Mouse (Mus musculus) T-helper 1 cell (primary cell): Measurements from ENCODE around the gene Cenpu.
"Not testable (repeated sequence)": the region's sequence is repeated elsewhere in the genome, so short reads cannot be mapped to it uniquely, and the experiment has no call there.

Source experiments
- in situ Hi-C: fragments of 300-600 bp; cut with MboI, MseI; formaldehyde crosslinking; loops from one replicate; pipeline ENCODE4 v1.15.1; 2025; ENCODE audit warnings: high pct_unique_total_duplicates

Gene Cenpu

DNA sequence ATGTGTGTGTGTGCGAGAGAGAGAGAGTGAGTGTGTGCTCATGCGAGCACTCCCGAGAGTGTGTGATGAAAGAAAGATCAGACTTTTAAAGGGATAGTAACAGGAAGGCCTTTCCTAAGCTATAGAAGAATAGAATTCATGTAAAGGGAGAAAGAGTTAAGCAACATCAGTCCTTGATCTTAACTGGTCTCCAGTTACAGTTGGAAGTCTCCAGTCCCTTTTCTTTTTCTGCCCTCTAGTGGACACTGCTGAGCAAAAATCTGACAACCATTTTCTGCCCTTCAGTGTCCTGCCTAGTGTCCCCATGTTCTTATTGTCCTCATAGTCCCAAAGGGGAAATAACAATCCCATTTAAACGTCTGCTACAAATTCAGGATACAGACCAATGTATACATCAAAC, 4.6 kb upstream of the Cenpu start:
- in situ Hi-C loops, result loop anchor here (5.0 to 25.0 kb wide), 3 partner anchors 235 to 965 kb away; no protein-coding TSS in a partner anchor

DNA sequence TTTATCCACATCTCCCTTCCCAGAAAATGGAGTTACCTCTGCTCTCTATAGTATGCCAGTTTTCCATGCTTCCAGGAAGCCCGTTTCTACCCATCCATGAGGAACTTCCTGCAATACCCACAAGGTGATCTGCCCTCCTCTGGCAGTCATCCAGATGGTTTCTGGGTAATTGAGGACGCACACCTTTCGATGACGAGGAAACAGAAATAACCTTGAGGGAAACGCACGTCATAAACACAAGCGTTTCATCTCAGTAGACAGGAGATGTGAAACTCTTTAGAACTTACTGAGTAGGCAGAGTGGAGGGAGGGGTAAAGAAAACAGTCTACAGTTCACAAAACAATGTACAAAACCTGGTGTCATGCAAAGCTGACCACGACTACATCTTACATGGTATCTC, 1.8 kb upstream of the Cenpu start:
- in situ Hi-C loops, result no loop called here

DNA sequence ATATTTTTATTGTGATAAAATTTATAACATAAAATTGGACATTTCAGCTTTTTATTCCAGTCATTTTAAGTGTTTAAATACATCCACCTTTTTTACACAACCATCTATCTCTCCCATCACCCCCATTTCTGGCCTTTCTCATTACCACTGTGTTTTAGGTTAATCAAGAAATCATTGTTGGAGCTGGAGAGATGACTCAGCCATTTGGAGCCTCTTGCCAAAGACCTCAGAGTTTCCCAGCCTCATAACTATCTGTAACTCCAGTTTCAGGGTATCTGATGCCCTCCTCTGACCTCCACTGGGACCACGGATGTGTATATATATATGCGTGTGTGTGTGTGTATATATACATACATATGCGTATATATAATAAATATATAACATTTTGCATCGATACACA, 799 bp upstream of the Cenpu start:
- in situ Hi-C loops, result no loop called here

GRCm38 (mm10) chr8:46552441-46552765, 575 bp downstream of the Cenpu start:
- in situ Hi-C loops, result no loop called here

DNA sequence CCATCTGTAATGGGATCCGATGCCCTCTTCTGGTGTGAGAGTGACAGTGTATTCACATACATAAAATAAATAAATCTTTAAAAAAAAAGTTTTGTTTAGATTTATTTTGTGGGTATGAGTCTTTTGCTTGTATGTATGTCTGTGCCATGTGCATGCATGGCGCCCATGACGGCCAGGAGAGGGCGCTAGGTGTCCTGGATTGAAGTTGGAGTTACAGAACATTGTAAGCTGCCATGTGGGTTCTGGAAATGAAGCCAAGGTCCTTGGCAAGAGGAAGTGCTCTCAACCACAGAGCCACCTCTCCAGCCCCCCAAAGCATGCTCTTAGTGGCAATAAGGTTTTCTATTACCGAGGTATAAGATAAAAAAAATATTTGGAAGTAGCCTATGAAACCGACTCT, 7.6 kb downstream of the Cenpu start:
- in situ Hi-C loops, result loop anchor here (5.0 kb wide), 1 partner anchor 388 kb away; no protein-coding TSS in a partner anchor

DNA sequence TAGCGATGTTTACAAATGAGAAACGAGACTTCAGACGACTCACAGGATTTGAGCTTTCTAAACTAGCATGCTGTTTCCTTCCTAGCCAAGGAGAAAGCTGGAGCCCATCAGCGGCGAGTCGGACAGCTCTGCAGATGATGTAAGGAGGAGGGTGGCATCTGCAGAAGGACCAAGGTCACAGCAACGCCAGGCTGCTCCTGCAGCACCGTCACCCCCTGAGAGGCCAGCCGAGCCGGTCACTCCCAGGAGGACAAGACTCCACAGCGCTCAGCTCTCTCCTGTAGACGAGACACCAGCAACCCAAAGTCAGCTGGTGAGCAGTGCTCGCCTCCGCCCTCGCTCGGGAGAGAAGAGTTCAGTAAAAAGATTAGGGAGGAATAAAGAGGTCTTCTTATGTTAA, 10.5 kb downstream of the Cenpu start:
- in situ Hi-C loops, result no loop called here

GRCm38 (mm10) chr8:46566914-46567529, 15.2 kb downstream of the Cenpu start:
- in situ Hi-C loops, result no loop called here

- in situ Hi-C loops, result no loop called here
Observed at GRCm38 (mm10) chr8:46567946-46568345, 16.1 kb downstream of the Cenpu start.

- in situ Hi-C loops, result no loop called here
Observed at GRCm38 (mm10) chr8:46568942-46569341, 17.1 kb downstream of the Cenpu start.

DNA sequence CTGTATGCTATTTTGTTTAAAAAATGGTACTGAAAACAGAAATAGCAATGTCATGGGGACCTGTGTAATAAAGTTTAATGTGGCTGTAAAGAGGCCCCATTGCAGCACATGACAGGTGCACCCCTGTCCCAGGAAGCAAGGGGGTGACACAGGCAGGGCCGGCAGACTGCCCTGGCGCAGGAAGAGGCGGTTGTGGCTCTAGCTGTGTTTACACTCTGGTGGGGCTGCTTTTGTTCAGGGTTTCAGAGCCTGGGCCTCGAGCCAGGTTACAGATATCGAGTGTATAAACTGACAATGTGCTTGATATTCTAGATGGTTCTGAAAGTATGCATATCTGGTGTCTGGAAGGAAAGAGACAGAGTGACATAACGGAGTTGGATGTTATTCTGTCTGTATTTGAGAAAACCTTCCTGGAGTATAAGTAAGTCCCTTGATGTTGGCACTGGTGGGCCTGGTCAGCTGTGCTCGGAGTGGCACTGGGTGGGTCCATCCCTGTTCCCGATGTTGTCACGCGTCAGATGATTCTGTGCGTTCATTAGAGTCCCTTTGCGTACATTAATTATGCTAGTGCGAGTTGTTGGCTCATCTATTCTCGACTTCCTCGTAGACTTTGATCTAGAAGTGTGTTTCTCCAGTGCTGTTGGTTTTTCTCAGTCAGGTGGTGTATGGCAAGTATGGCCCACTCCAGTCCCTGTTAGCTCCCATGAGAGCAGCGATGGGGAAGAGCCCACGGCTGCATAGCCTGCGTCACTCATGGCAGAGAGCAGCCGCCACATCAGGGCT, 18.0 kb downstream of the Cenpu start:
- in situ Hi-C loops, result no loop called here

GRCm38 (mm10) chr8:46570673-46571072, 18.8 kb downstream of the Cenpu start:
- in situ Hi-C loops, result no loop called here

DNA sequence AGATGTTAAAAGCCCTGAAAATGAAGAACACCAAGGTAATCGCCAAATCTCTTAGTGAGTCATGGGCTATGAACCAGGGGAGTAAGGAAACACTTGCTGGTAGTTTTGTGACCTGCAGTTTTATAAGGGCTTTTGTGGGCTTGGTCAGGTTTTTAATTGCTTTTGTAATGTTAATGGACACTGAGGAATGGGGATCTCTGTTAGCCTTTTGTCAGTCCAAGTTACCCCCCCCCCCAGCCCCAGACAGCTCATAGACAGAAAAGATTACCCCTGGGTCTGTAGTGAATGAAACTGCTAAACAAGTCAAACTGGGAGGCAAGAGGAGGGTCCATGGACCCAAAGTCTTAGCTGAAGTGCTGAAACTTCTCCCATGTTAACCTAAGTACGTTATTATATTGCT, 21.6 kb downstream of the Cenpu start:
- in situ Hi-C loops, result no loop called here

- in situ Hi-C loops, result no loop called here
Observed at GRCm38 (mm10) chr8:46573964-46574363, 22.1 kb downstream of the Cenpu start.

- in situ Hi-C loops, result no loop called here
Observed at GRCm38 (mm10) chr8:46578794-46579193, 27.0 kb downstream of the Cenpu start.

DNA sequence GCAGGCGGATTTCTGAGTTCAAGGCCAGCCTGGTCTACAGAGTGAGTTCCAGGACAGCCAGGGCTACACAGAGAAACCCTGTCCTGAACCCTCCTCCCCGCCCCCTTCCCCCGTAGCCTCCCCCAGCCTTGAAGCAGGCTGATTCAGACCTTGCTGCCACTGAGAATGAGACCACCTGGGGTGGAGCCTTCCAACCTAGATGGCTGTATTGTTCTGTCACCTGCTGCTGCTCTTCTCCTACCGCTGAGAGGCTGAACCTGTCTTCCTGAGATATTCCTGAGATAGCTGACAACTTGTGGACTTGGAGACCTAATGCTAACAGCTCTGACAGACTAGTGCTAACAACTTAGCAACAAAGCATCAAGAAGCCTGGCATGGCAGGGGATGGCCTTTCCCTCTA, 32.5 kb downstream of the Cenpu start:
- in situ Hi-C loops, result not testable (repeated sequence)

DNA sequence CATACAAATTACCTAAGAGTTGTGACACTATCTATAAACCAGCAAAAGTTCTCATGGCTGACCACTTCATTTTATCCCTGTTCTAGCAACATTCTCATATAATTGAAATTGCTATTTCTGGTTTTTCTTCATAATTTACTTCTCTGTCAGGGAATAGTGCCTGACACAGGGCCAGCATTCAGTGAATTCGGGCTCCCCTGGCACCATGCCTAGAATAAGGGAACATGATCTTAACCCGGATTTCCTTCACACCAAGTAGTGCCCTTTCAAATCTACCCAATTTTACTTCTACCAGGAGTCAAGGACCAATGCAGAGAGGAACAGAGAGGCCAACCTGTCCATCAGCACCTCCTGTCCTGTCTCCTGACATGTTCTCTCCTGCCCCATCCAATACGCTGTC, 33.7 kb downstream of the Cenpu start:
- in situ Hi-C loops, result no loop called here

DNA sequence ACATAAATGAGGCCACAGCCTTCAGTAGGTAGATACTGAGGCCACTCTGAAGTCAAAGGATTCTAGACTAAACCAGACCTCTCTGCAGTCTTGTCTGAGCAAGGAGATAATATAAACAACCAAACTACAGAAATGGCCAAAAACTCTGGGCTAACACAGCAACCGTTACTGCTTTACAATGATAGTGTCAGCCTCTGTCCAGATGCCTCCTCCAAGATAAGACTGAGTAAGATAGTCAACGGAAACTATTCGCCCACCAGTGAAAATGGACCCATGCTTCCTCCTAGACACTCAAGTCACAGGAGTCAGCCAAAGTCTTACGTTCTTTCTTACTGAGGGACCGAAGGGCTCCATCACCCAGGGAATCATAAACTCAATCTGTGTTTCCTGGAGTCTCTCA, 36.1 kb downstream of the Cenpu start:
- in situ Hi-C loops, result no loop called here

DNA sequence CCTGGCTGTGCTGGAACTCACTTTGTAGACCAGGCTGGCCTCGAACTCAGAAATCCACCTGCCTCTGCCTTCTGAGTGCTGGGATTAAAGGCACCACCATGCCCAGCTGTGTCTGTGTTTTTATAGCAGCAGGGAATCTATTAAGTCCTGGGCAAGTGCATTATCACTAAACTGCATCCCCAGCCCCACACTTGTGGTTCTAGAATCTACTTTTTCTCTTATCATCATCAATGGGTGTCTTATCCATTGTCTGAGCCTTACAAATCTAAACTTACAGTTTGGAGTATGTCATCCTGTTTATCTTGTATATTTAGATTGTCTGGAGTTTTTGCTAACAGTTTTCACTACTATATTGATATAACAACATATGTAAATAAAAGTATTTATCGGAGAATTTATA, 36.8 kb downstream of the Cenpu start:
- in situ Hi-C loops, result no loop called here

- in situ Hi-C loops, result no loop called here
Observed at GRCm38 (mm10) chr8:46593067-46593466, 41.2 kb downstream of the Cenpu start.

- in situ Hi-C loops, result no loop called here
Observed at GRCm38 (mm10) chr8:46593772-46594171, 41.9 kb downstream of the Cenpu start.

DNA sequence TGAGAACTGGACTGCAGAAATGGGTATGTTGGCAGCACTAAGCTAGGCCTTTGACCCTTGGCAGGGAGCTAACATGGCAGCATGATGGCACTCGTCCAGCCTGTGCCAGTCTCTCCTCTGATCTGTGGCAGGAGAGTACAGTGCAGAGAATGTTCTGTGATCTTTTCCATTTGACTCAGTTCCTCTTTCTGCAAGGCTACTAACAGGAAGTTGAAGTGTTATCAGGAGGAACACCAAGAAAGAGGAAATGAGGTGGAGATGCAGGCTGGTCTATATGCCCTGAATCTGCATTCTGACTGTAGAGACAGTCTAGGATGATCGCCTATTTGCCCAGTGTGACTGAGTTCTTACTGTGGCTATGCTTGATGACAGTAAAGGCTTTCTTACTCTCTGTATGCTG, 43.8 kb downstream of the Cenpu start:
- in situ Hi-C loops, result no loop called here

DNA sequence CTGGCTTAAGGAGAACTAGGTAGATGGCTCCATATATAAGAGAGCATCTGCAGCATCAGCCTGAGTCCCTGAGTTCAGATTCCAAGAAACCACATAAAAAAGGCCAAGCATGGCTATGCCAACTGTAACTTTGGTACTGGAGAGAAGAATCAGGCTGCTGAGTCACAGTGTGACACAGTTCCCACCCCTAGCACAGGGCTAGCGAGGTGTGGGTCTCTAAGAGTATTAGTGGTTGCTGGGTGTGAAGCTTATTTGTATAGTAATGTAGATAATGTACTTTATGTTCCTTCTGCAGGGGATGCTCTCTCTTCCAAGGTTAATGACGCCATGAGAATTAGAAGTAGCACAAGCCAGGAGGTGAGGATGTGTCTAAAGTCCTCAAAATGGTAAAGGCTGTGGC, 44.7 kb downstream of the Cenpu start:
- in situ Hi-C loops, result no loop called here

DNA sequence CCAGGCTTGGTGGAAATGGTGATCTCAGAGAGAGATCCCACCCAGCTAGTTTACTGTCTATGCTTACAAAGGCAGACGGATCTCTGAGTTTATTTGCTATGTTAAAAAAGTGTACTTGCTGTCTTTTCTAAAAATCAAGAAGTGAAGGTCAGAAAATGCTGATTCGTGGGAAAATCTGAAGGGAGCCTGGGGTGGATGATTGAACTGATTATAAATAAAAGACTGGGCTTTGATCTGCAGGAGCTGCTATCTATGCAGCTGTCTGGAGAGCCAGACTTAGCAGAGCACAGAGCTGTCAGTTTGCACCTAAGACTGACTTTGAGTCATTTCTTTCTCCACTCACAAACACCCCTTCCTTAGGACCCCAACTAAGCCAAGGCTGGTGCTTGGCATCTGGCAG, 45.6 kb downstream of the Cenpu start:
- in situ Hi-C loops, result no loop called here

DNA sequence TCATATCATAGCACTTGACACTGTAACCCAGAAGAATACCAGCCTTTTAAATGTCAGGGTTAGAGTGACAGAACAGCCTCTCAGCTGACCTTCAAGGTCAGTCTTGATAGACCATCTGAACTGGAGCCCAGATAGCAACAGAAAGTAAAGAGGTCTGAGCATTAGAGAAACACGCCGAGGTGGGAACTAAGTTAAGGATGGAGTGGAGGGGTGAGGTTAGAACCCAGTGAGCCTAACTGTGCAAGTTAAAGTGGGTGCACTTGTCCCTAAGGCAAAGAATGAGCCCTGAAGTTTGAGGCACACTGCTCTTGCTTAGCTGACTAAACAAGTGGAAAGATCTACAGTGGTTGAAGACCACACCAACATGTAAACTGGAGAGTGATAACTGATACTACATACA, 46.3 kb downstream of the Cenpu start:
- in situ Hi-C loops, result no loop called here
